Mouse (Mus musculus): ENCODE measurements around the gene Actl7a.

Gene Actl7a

GRCm38 (mm10) chr4:56757693-56758092, 14.5 kb downstream of the Actl7a start:
- in situ Hi-C loops (cut with MseI, MboI) = no loop called here

- in situ Hi-C loops (cut with MseI, MboI) = no loop called here
These were observed 24.7 kb downstream of the Actl7a start for GRCm38 (mm10) chr4:56767861-56768284.

- in situ Hi-C loops (cut with MseI, MboI) = no loop called here
These were observed 25.7 kb downstream of the Actl7a start for GRCm38 (mm10) chr4:56768913-56769312.

- in situ Hi-C loops (cut with MseI, MboI) = no loop called here
These were observed 27.9 kb downstream of the Actl7a start for GRCm38 (mm10) chr4:56771065-56771464.

GRCm38 (mm10) chr4:56791373-56791772, 48.2 kb downstream of the Actl7a start:
- in situ Hi-C loops (cut with MseI, MboI) = no loop called here

All from mouse trophoblast stem cell (cell line).